Mouse (Mus musculus) liver, embryonic 14.5 days (tissue): ENCODE measurements around the gene Card11. TPM values are rescaled to one million over a fixed set of nuclear protein-coding genes. Genes with fewer than 3 reads are reported as not detected.

Experiments
- ATAC-seq: fragments of 200-750 bp; cut with Nextera tagmentation; 2 replicates; pipeline ENCODE4 v1.8.0; 2017; ENCODE audit warnings: moderate number of reproducible peaks, mild to moderate bottlenecking, moderate library complexity; ENCODE audit not compliant: insufficient read depth
- DNase-seq, 3 experiments: peaks; one replicate each; pipeline ENCODE4 v3.0.0-alpha.2; 2012 to 2013; ENCODE audit warnings: low read depth in 3 of 3, low spot score in 3 of 3
- H3K27ac ChIP-seq: fragments of 300-500 bp; sonication (generic); 2 replicates; pipeline ENCODE4 v1.5.1; 2014; ENCODE audit warnings: moderate library complexity, mild to moderate bottlenecking, control low read depth, inconsistent platforms
- H3K27me3 ChIP-seq: fragments of 300-500 bp; sonication (generic); 2 replicates; pipeline ENCODE4 v1.6.1; 2014; ENCODE audit warnings: mild to moderate bottlenecking, low read length, moderate library complexity; ENCODE audit not compliant: control insufficient read depth, insufficient read depth
- H3K36me3 ChIP-seq: fragments of 300-500 bp; sonication (generic); replicated peaks from 2 replicates; pipeline ENCODE4 v1.6.1; 2014; ENCODE audit warnings: low read depth; ENCODE audit not compliant: control insufficient read depth, insufficient read depth
- H3K4me1 ChIP-seq, 2 experiments: fragments of 200-500 bp in 1 of 2; fragments of 300-500 bp in 1 of 2; sonication (generic) in 1 of 2; replicated peaks; 2 replicates each; pipeline ENCODE4 v1.6.1; 2012 to 2014; ENCODE audit warnings: antibody characterized with exemption in 1 of 2, inconsistent platforms in 1 of 2, low read length in 1 of 2; ENCODE audit not compliant: control insufficient read depth in 2 of 2, insufficient read depth in 2 of 2
- H3K4me2 ChIP-seq: fragments of 300-500 bp; sonication (generic); 2 replicates; pipeline ENCODE4 v1.6.1; 2014; ENCODE audit warnings: low read depth, mild to moderate bottlenecking, control low read depth, moderate library complexity
- H3K4me3 ChIP-seq, 2 experiments: fragments of 200-500 bp in 1 of 2; fragments of 300-500 bp in 1 of 2; sonication (generic) in 1 of 2; 2 replicates each; pipeline ENCODE4 v1.5.1; 2012 to 2014; ENCODE audit warnings: low read depth in 2 of 2, low read length in 2 of 2, mild to moderate bottlenecking in 2 of 2, control low read depth in 1 of 2, inconsistent platforms in 1 of 2, moderate library complexity in 1 of 2; ENCODE audit not compliant: insufficient read depth in 1 of 2
- H3K9ac ChIP-seq: fragments of 300-500 bp; sonication (generic); replicated peaks from 2 replicates; pipeline ENCODE4 v1.6.1; 2014; ENCODE audit warnings: mild to moderate bottlenecking, control low read depth, moderate library complexity
- H3K9me3 ChIP-seq: fragments of 300-500 bp; sonication (generic); 2 replicates; pipeline ENCODE4 v1.6.1; 2016; ENCODE audit warnings: low read length, mixed read lengths; ENCODE audit not compliant: control insufficient read depth
- CTCF ChIP-seq: IDR thresholded peaks from 2 replicates; pipeline ENCODE4 v1.5.1; 2016; ENCODE audit warnings: antibody characterized with exemption, low read depth, control low read depth
- EP300 ChIP-seq: IDR thresholded peaks from 2 replicates; pipeline ENCODE4 v1.6.1; 2016; ENCODE audit warnings: antibody characterized with exemption, low read depth
- WGBS: fragments of 180-500 bp; shearing (Covaris S2); extraction: QIAGEN DNeasy Blood & Tissue Kit; methylation state at CpG from one replicate; pipeline ENCODE4 v1.1.7; 2014; ENCODE audit not compliant: insufficient replicate concordance; 5-methylcytosine and 5-hydroxymethylcytosine counted together
- polyA plus RNA-seq, 2 experiments: library from polyadenylated mRNA; depleted of rRNA in 1 of 2; stranded (reverse) in 1 of 2; unstranded in 1 of 2; fragments of >200 nt; fragmentation: Nextera tagmentation in 1 of 2; extraction: Ambion mirVana in 1 of 2; gene quantifications; 2 replicates each; pipeline versions ENCODE4 v1.2.1 to v1.2.3; 2012 to 2014

The Card11 gene
- polyA plus RNA-seq, 2 experiments = 0.26 TPM; not detected in 1

- Histone ChIP-seq H3K27ac (no peak overlapping the region), H3K4me3 (no peak overlapping the region), H3K4me2 (no peak overlapping the region), H3K9ac (no peak overlapping the region), H3K9me3 (no peaks in the 10 kb centered on the region), H3K27me3 (no peaks in the 10 kb centered on the region), H3K36me3 (no peaks in the 10 kb centered on the region), H3K4me1 (no peaks in the 10 kb centered on the region)
- TF ChIP-seq EP300 (no peak), CTCF (no peak)
- DNase-seq = no peak
- WGBS = 53% methylated on average over 10 of the region's 10 CpGs
- ATAC-seq = no peak
These were observed 120.2 kb downstream of the Card11 start for GRCm38 (mm10) chr5:140880151-140880550.

DNA sequence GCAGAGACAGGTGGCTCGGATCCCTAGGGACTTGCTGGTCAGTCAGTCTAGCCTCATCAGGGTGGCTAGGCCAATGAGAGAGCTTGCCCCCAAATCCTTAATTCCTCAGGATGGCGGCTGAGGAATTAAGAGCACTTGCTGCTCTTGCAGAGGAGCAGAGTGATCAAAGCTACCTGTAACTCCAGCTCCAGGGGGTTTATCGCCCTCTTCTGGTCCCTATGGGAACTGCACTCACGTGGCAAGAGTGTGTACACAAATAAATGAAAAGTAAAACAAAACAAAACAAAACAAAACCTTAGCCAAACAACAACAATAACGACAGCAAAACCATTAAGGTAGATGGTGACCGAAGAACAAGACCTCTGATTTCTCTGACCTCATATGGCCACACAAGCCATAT lies 121.7 kb downstream of the Card11 start:
- H3K9ac ChIP-seq = no peak overlapping the region
- no peak overlapping the region for H3K27ac ChIP-seq
- no peak overlapping the region for H3K4me3 ChIP-seq
- H3K4me1 ChIP-seq = no peaks in the 10 kb centered on the region
- no peak for ATAC-seq
- no peaks in the 10 kb centered on the region for H3K27me3 ChIP-seq
- DNase-seq = no peak
- TF ChIP-seq CTCF (peak; percentile 75), EP300 (no peak)
- no peaks in the 10 kb centered on the region for H3K9me3 ChIP-seq
- no peak overlapping the region for H3K4me2 ChIP-seq
- no peaks in the 10 kb centered on the region for H3K36me3 ChIP-seq
- 43% methylated on average over 6 of the region's 6 CpGs for WGBS

DNA sequence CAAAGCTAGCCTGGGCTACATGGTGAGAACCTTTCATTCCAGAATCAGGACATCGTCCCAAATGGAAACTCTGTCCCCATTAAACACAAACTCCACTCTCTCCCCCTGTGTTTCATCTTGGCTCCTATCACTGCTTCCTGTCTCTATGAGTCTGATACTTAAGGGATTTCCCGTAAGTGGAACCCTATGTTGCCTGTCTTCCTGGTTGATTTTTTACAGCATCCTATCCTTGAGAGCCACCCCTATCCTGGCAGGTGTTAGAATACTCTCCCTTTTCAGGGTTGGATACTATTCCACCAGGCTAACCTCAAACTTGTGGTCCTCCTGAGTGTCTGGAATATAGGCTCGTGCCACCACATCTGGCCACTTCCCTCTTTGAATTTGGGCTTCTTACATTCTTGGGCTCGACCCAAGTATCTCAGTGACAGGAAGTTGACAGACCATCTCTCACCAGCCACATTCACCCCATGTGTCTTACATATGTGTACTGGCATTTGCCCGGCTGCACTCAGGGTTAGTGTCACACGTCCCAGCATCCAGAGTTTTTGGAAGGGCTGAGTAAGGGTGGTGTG lies 126.6 kb downstream of the Card11 start:
- WGBS = 37% methylated on average over 6 of the region's 6 CpGs
- Histone ChIP-seq H3K9me3 (no peaks in the 10 kb centered on the region), H3K36me3 (no peaks in the 10 kb centered on the region), H3K27ac (no peak overlapping the region), H3K27me3 (no peaks in the 10 kb centered on the region), H3K9ac (no peak overlapping the region), H3K4me1 (no peaks in the 10 kb centered on the region), H3K4me2 (no peak overlapping the region), H3K4me3 (no peak overlapping the region)
- no peak for DNase-seq
- no peak for TF ChIP-seq CTCF
- TF ChIP-seq EP300 = no peak
- ATAC-seq = no peak

DNA sequence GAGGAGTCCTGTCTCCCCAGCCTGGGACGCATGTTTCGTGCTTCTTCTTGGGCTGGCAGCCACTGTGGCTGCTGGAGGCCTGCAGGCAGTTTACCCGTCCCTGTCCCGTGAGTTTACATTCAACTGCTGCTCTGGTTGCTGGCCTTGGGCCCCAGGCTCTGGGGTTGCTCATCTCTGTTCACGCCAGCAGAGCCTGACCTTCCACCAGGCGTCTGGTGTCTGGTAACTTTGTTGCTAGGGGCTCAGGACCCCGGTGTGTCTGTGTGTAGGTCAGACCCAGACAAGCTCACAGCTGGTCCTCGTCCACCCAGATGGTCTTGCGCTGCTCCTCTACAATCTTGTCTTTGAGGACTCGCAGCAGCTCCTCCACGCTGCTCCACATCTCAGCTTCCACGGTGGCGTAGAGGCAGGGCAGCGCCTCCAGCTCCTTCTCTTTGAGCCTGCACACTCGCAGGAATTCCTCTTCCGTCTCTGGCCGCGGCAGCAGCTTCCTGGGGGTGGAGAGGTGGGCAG lies 127.3 kb downstream of the Card11 start:
- TF ChIP-seq EP300 (no peak), CTCF (no peak)
- Histone ChIP-seq H3K36me3 (no peaks in the 10 kb centered on the region), H3K9ac (no peak overlapping the region), H3K27ac (no peak overlapping the region), H3K4me3 (no peak overlapping the region), H3K4me2 (no peak overlapping the region; the same call in 1 of the 2 replicates), H3K27me3 (no peaks in the 10 kb centered on the region), H3K4me1 (no peaks in the 10 kb centered on the region), H3K9me3 (no peaks in the 10 kb centered on the region)
- DNase-seq = no peak
- 9% methylated on average over 18 of the region's 18 CpGs for WGBS
- ATAC-seq = no peak

GRCm38 (mm10) chr5:140872532-140873038 lies 127.8 kb downstream of the Card11 start:
- no peak for DNase-seq
- H3K36me3 ChIP-seq = no peaks in the 10 kb centered on the region
- no peaks in the 10 kb centered on the region for H3K27me3 ChIP-seq
- no peaks in the 10 kb centered on the region for H3K9me3 ChIP-seq
- no peak overlapping the region for H3K27ac ChIP-seq
- no peak overlapping the region for H3K9ac ChIP-seq
- H3K4me2 ChIP-seq = no peak overlapping the region; the same call in 1 of the 2 replicates
- H3K4me3 ChIP-seq = no peak overlapping the region
- WGBS = 7% methylated on average over 11 of the region's 11 CpGs
- no peaks in the 10 kb centered on the region for H3K4me1 ChIP-seq
- peak; percentile 60 for ATAC-seq
- TF ChIP-seq EP300 (no peak), CTCF (no peak)
